Mouse (Mus musculus) hindbrain, embryonic 16.5 days (tissue): Measurements from ENCODE around the gene Zfp740. TPM values are rescaled to one million over a fixed set of nuclear protein-coding genes. Genes with fewer than 3 reads are reported as not detected.
"Not testable (repeated sequence)": the region's sequence is repeated elsewhere in the genome, so short reads cannot be mapped to it uniquely, and the experiment has no call there.

Source experiments
- ATAC-seq: fragments of 200-750 bp; cut with Nextera tagmentation; 2 replicates; pipeline ENCODE4 v1.8.0; 2017; ENCODE audit warnings: moderate TSS enrichment, moderate library complexity
- H3K27ac ChIP-seq: fragments of 300-500 bp; sonication (generic); 2 replicates; pipeline ENCODE4 v1.5.1; 2014; ENCODE audit warnings: low read depth, mild to moderate bottlenecking, control low read depth, low read length, moderate library complexity
- H3K27me3 ChIP-seq: fragments of 300-500 bp; sonication (generic); replicated peaks from 2 replicates; pipeline ENCODE4 v1.6.1; 2014; ENCODE audit warnings: low read length; ENCODE audit not compliant: control insufficient read depth, insufficient read depth
- H3K36me3 ChIP-seq: fragments of 300-500 bp; sonication (generic); 2 replicates; pipeline ENCODE4 v1.6.1; 2014; ENCODE audit warnings: mild to moderate bottlenecking, low read length, moderate library complexity, mixed read lengths; ENCODE audit not compliant: control insufficient read depth, insufficient read depth
- H3K4me1 ChIP-seq: fragments of 300-500 bp; sonication (generic); 2 replicates; pipeline ENCODE4 v1.6.1; 2014; ENCODE audit warnings: low read depth, low read length; ENCODE audit not compliant: control insufficient read depth, insufficient read depth
- H3K4me2 ChIP-seq: fragments of 300-500 bp; sonication (generic); 2 replicates; pipeline ENCODE4 v1.6.1; 2014; ENCODE audit warnings: mild to moderate bottlenecking, low read length, control low read depth, moderate library complexity
- H3K4me3 ChIP-seq: fragments of 300-500 bp; sonication (generic); 2 replicates; pipeline ENCODE4 v1.5.1; 2014; ENCODE audit warnings: mild to moderate bottlenecking, low read length, control low read depth, moderate library complexity
- H3K9ac ChIP-seq: fragments of 300-500 bp; sonication (generic); 2 replicates; pipeline ENCODE4 v1.6.1; 2014; ENCODE audit warnings: low read depth, mild to moderate bottlenecking, control low read depth, low read length, moderate library complexity
- H3K9me3 ChIP-seq: fragments of 300-500 bp; sonication (generic); 2 replicates; pipeline ENCODE4 v1.6.1; 2014; ENCODE audit warnings: mild to moderate bottlenecking, low read length, moderate library complexity; ENCODE audit not compliant: control insufficient read depth
- WGBS: fragments of 180-500 bp; shearing (Covaris S2); extraction: QIAGEN DNeasy Blood & Tissue Kit; methylation state at CpG from one replicate; pipeline ENCODE4 v1.1.7; 2014; 5-methylcytosine and 5-hydroxymethylcytosine counted together
- polyA plus RNA-seq: library from polyadenylated mRNA; unstranded; fragments of >200 nt; fragmentation: Nextera tagmentation; extraction: Ambion mirVana; gene quantifications from 2 replicates; pipeline ENCODE4 v1.2.1, GENCODE M21; 2015

Gene Zfp740
- polyA plus RNA-seq, 1 experiment from 2014 or later = 39.6 TPM

DNA sequence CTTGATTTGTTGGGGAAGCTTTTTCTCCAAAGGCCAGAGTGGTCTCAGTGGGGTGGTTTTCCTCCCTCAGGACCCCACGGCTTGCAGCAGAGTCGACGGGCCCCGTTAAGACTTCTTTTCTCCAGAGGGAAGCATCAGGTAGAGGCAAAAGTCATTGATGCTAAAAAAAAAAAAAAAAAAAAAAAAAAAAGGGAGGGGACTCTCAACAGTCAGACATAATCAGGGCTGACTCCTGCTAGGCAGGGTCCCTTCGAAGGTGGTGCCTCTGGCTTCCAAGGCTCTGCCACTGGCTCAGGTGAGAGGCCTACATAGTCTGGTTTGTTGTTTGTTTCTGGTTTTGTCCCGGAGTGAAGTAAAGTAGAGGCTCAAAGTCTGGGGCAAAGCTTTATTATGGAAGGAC, 12.6 kb downstream of the Zfp740 start:
- H3K4me2 ChIP-seq = no peak overlapping the region
- no peaks in the 10 kb centered on the region for H3K9me3 ChIP-seq
- H3K27ac ChIP-seq = no peak overlapping the region
- H3K36me3 ChIP-seq = peaks cover 22% of the 10 kb centered on the region
- no peaks in the 10 kb centered on the region for H3K4me1 ChIP-seq
- no peak for ATAC-seq
- H3K27me3 ChIP-seq = no peaks in the 10 kb centered on the region
- H3K4me3 ChIP-seq = no peak overlapping the region
- no peak overlapping the region for H3K9ac ChIP-seq
- WGBS = 77% methylated on average over 6 of the region's 6 CpGs

DNA sequence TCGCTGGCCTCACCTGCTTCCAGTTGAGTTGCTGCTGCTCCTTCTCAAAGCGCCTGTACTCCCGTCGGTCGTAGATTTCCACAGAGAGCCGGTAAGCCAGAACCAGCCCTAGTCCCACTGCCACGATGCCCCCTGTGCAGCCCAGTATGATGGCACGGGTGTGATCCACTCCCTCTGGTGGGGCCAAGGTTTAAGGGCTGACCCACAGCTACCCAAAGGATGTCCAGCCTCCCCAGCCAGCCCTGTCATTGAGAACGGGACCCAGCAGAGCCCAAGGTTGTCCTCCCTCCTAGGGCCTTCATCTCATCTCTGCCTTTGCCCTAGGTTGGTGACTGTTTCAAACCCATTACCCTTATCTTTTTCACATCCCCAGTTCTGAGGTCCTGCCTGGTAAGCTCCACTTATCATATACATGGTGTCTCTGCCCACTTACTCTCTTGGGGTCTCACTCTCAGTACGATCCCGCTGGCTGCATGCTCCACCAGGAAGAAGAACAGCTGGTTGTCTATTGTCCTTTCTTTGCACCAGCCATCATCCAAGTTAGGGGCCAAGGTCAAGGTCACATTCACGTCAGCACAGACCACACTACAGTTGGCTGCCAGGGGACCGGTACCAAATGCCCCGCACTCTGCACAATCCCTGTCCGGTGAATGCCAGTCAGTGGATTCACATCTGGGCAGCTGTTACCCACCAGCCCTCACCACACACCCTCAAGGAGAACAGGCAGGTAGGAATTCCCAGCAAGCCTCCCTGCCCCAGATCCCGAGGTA, 13.6 kb downstream of the Zfp740 start:
- ATAC-seq = peak; percentile 9
- Histone ChIP-seq H3K27ac (no peak overlapping the region), H3K36me3 (peaks cover 22% of the 10 kb centered on the region), H3K27me3 (no peaks in the 10 kb centered on the region), H3K4me1 (no peaks in the 10 kb centered on the region), H3K9ac (no peak overlapping the region), H3K4me2 (no peak overlapping the region), H3K4me3 (no peak overlapping the region), H3K9me3 (no peaks in the 10 kb centered on the region)
- WGBS = 86% methylated on average over 16 of the region's 16 CpGs

DNA sequence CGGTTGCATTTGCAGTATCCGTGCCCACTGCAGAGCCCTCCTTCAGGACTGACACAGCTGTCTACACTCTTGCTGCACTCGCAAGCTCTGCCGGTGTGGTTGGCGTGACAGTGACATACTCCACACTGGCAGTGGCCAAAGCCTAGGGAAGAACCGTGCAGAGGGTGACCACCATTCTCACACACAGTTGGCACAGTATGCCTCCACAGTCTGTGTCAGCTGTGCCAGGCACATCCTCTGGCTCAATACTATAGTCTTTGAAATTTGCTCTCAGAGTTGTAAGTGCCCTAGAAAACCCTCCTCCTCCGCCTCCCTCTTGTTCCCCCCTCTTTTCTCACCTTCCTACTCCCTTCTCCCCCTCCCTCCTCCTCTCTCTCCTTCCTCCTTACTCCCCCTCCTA, 14.3 kb downstream of the Zfp740 start:
- 92% methylated on average over 7 of the region's 7 CpGs for WGBS
- H3K36me3 ChIP-seq = peaks cover 21% of the 10 kb centered on the region
- ATAC-seq = peak; percentile 16; the same call in 1 of the 2 replicates
- no peak overlapping the region for H3K27ac ChIP-seq
- H3K9me3 ChIP-seq = no peaks in the 10 kb centered on the region
- H3K9ac ChIP-seq = no peak overlapping the region
- no peaks in the 10 kb centered on the region for H3K4me1 ChIP-seq
- no peak overlapping the region for H3K4me2 ChIP-seq
- no peak overlapping the region for H3K4me3 ChIP-seq
- H3K27me3 ChIP-seq = no peaks in the 10 kb centered on the region

DNA sequence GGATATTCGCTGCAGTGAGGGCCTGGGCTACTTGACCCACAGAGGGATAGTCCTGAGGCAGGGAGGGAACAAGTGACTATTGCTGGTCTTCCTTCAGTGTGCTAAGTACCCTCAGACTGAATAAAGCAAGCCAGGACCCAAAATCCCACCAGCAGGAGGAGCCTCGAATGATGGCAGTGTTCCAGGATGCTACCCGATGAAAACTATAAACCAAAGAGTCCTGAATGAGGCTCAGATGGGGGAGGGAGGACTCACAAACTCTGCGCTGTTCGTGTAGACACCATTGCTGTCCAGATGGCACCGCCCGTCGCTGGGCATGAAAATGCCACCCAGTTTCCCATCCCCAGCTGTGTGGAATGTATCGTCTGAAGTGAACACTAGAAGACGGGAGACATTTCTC, 19.3 kb downstream of the Zfp740 start:
- no peak overlapping the region for H3K9ac ChIP-seq
- WGBS = 56% methylated on average over 10 of the region's 10 CpGs
- H3K9me3 ChIP-seq = no peaks in the 10 kb centered on the region
- H3K27me3 ChIP-seq = peaks cover 9% of the 10 kb centered on the region
- no peak overlapping the region for H3K4me2 ChIP-seq
- H3K36me3 ChIP-seq = no peaks in the 10 kb centered on the region; the same call in 1 of the 2 replicates
- peaks cover 8% of the 10 kb centered on the region for H3K4me1 ChIP-seq
- ATAC-seq = no peak
- H3K4me3 ChIP-seq = no peak overlapping the region
- no peak overlapping the region for H3K27ac ChIP-seq

DNA sequence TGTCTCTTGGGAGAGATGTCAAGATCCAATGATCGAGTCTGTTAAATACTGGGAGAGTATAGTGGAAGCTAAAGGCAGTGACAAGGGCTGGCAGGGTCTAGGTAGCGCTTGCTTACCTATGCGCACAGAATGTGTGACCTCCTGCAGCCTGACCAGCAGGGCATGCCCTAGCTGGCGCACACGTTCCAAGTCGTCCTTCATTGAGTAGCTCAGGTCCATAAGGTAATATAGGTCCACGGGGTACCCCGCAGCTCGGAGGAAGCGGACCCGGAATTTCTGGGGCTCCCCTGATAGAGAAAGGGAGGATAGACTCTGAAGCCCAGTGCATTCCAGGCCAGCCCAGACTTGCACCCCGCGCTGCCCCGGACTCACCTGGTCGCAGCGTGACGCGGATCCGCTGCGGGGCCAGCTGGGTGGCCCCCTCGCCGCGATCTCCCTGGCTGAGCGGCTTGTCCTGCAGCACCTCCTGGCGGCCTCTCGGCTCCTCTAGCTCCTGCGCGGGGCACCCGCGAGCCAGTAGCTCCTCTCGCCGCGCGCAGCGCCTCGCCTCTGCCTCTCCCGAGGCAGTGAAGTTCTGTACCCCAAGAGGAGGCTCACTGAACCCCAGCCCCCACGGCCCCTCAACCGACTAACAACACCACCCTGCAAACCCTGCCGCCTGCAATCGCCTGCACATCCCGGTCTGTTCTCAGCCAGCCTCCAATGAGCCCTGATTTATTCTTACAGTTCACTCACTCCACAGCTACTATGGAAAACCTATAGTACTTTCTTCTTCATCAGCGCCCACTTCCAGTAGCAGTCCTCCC, 21.3 kb downstream of the Zfp740 start:
- peak; percentile 90 for ATAC-seq
- WGBS = 2% methylated on average over 43 of the region's 43 CpGs
- Histone ChIP-seq H3K4me2 (peak overlapping the region; percentile 94), H3K4me3 (peak overlapping the region; percentile 50), H3K9me3 (no peaks in the 10 kb centered on the region), H3K27me3 (peaks cover 9% of the 10 kb centered on the region), H3K9ac (peak overlapping the region; percentile 69), H3K27ac (no peak overlapping the region), H3K36me3 (no peaks in the 10 kb centered on the region), H3K4me1 (peaks cover 8% of the 10 kb centered on the region)

DNA sequence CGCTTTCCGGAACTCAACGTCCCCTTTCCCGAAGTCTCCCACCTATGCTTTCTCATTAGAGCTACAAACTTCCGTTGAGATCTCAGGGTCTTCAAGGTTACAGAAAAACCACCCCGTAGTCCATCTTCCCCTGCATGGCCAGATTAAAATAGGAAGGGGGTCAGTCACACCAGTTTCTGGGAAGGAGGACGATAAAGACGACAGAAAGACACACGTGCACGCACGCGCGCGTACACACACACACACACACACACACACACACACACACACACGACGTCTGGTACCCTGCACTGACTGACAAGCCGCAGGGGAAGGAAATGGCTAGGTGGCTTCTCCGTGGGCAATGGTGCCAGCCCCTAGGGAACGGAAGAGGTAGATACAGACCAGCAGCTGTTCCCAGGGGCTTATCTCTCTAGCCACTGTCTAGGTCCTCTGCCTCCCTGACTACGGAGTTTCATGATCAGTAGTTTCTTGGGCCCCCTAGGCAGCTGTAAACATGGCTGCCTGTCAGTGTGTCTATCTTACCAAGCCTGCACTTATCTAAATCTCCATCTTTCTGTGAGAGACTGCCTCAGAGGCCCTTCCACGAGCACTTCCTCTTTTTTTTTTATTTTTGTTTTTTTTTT, 22.1 kb downstream of the Zfp740 start:
- Histone ChIP-seq H3K36me3 (no peaks in the 10 kb centered on the region), H3K9me3 (no peaks in the 10 kb centered on the region), H3K4me2 (peak overlapping the region; percentile 94), H3K27me3 (peaks cover 9% of the 10 kb centered on the region), H3K4me1 (peaks cover 8% of the 10 kb centered on the region), H3K9ac (peak overlapping the region; percentile 69; the same call in 1 of the 2 replicates), H3K27ac (no peak overlapping the region), H3K4me3 (peak overlapping the region; percentile 50)
- ATAC-seq = no peak
- 12% methylated on average over 21 of the region's 21 CpGs for WGBS

DNA sequence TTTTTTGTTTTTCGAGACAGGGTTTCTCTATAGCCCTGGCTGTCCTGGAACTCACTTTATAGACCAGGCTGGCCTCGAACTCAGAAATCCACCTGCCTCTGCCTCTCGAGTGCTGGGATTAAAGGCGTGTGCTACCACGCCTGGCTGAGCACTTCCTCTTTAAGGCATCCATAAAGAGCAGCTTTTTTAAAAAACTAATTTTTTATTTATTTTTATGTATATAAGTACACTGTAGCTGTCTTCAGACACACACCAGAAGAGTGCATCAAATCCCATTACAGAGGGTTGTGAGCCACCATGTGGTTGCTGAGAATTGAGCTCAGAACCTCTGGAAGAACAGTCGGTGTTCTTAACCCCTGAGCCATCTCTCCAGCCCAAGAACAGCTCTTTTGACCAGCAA, 22.6 kb downstream of the Zfp740 start:
- not testable (repeated sequence) for H3K9ac ChIP-seq, H3K4me1 ChIP-seq, ATAC-seq, H3K9me3 ChIP-seq, H3K27me3 ChIP-seq, H3K4me3 ChIP-seq, H3K27ac ChIP-seq, H3K4me2 ChIP-seq, H3K36me3 ChIP-seq
- WGBS = 71% methylated on average over 6 of the region's 6 CpGs

DNA sequence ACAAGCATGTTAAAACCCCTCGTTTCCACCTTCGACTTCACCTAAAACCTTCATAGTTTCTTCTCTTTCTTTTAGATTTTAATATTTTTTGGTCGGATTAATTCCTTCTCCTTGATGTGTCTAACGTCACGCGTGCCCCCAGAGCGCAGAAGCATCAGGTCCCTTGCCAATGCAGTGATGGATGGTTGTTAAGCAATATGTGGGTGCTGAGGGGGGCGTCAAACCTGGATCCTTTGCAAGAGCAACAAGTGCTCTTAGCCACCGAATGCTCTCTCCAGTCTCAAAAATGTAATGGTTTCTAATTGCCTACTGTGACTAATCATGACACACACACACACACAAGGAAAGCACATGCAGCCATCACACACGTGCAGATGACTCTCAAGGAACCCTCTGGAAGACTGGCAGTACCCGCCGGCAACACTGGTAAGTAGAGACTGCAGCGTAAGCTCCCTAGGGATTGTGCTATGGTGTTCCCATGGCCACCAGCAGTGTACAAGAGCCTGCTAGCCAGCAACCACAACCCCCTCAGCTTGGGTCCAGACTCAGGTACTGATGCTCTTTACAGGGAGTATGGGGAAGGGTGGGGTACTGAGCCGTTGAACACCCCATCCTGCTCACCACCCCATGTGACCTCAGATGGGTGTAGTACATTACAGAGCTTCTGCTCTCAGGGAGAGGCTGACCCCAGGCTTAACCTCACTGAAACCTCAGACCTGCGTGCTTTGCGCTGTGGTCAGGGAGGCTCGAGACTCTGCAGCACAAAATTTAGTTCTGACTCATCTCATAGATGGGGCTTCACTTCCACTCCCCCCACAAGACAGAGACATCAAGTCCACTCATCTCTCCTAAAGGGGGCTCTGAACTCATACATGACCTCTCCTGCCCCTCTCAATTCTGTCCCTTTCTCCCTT, 27.6 kb downstream of the Zfp740 start:
- no peak overlapping the region for H3K27ac ChIP-seq
- ATAC-seq = no peak
- 84% methylated on average over 17 of the region's 17 CpGs for WGBS
- H3K9me3 ChIP-seq = no peaks in the 10 kb centered on the region
- H3K36me3 ChIP-seq = no peaks in the 10 kb centered on the region
- no peaks in the 10 kb centered on the region for H3K27me3 ChIP-seq
- no peak overlapping the region for H3K4me2 ChIP-seq
- no peak overlapping the region for H3K4me3 ChIP-seq
- no peak overlapping the region for H3K9ac ChIP-seq
- no peaks in the 10 kb centered on the region for H3K4me1 ChIP-seq
